Comparison of ENCODE assay signal across 1 mouse cellular context in the genomic region with DNA sequence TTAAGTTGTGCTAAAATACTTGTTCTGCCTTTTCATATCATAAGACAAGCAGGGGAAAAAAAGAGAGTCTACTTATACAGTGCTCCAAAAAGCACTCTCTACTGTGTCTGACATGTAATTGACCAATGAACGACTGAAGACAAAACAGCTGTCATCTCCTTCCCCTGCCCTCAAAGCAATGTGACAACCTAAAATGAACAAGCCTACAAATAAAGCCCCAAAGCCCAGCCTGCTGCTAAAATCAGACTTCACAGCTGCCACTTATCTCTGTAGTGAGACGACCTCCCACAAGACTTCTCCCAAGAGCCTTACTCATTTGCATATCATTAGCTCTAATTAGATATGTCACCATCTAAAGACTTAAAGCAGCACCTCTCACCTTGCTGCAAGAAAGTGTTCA.
TF ChIP-seq lines count a peak whose summit lies in the region.

No protein-coding gene starts in this region.

TF ChIP-seq in CH12.LX, 34 proteins besides CTCF, POLR2A, EP300 and RAD21 (continued from another document):
- no peak for TF ChIP-seq KAT2A (IDR thresholded peaks at IDR 0.05; ENCODE audit: insufficient replicate concordance, low read length)
- TF ChIP-seq NELFE (IDR thresholded peaks at IDR 0.05; ENCODE audit: low read depth, low read length): no peak
- TF ChIP-seq NRF1 (IDR thresholded peaks at IDR 0.05; ENCODE audit: low read depth, low read length): no peak
- TF ChIP-seq TCF12 (IDR thresholded peaks at IDR 0.05; ENCODE audit: low read depth, low read length): no peak
